Comparison of ENCODE assay signal across 14 mouse cellular contexts in the genomic region with DNA sequence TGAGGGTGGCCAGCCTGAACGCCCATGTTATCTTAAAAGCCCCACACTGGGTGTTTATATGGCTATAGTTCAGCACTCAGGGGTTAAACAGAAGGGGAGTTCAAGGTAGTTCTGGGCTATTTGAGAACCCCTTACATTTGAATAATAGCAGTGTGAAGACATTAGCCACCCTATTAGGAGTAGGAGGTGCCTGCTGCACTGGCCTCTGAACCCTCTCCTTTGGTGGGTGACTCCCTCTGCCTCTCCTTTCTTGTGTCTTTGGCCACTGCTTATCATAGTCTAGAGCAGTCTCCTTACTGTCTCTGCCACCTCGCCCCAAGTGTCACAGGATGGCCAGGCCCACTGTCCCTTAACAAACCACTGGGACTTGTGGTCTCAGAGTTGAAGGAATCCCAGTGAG.
"Had no signal": no experiment of that assay in that cellular context is flagged by ENCODE, and none has a peak within 500 bp of the region (broad histone marks: within the 10 kb centered on the region; RNA-seq: fewer than 3 reads in every experiment).

No protein-coding gene starts in this region.

- H3K4me2 ChIP-seq: lung, embryonic 15.5 days; midbrain, embryonic 11.5 days had no signal

- H3K9me3 ChIP-seq: lung, embryonic 15.5 days; megakaryocyte, embryonic 14.5 days had no signal

- DNase-seq: kidney, adult 18-20 months; kidney, postnatal 36 days; lung, postnatal 10 days; lung, postnatal 36 days; midbrain, embryonic 14.5 days; thymus, adult 18-20 months; thymus, postnatal 36 days had no signal

- H3K36me3 ChIP-seq: lung, embryonic 15.5 days had no signal

- H3K27ac ChIP-seq: left cerebral cortex, adult 2 months; liver, embryonic 14.5 days; lung, embryonic 15.5 days had no signal

- H3K4me3 ChIP-seq: left cerebral cortex, adult 2 months; lung, embryonic 15.5 days; megakaryocyte, embryonic 14.5 days had no signal

- H3K9ac ChIP-seq: liver, embryonic 14.5 days; liver, postnatal 0 days; lung, embryonic 15.5 days had no signal

- ATAC-seq: intestine, embryonic 16.5 days; liver, postnatal 0 days had no signal

- H3K27me3 ChIP-seq: lung, embryonic 15.5 days; megakaryocyte, embryonic 14.5 days had no signal
